Mouse (Mus musculus): ENCODE data around the gene Mapt. TPM values are rescaled to one million over a fixed set of nuclear protein-coding genes. Genes with fewer than 3 reads are reported as not detected.

The Mapt gene
- polyA plus RNA-seq, 1 experiment from 2014 or later, result 711 TPM

GRCm38 (mm10) chr11:104307136-104307535, 75.9 kb downstream of the Mapt start:
- peaks cover 9% of the 10 kb centered on the region for H3K4me1 ChIP-seq (replicated peaks)
- H3K9ac ChIP-seq, result no peak overlapping the region
- ATAC-seq (ENCODE audit: low FRiP score), result no peak
- no peak overlapping the region for H3K27ac ChIP-seq
- 71% methylated on average over 4 of the region's 4 CpGs for WGBS
- H3K36me3 ChIP-seq, result peaks cover 90% of the 10 kb centered on the region
- no peak overlapping the region for H3K4me2 ChIP-seq
- no peaks in the 10 kb centered on the region for H3K9me3 ChIP-seq
- H3K27me3 ChIP-seq, result peaks cover 20% of the 10 kb centered on the region
- H3K4me3 ChIP-seq, result no peak overlapping the region

DNA sequence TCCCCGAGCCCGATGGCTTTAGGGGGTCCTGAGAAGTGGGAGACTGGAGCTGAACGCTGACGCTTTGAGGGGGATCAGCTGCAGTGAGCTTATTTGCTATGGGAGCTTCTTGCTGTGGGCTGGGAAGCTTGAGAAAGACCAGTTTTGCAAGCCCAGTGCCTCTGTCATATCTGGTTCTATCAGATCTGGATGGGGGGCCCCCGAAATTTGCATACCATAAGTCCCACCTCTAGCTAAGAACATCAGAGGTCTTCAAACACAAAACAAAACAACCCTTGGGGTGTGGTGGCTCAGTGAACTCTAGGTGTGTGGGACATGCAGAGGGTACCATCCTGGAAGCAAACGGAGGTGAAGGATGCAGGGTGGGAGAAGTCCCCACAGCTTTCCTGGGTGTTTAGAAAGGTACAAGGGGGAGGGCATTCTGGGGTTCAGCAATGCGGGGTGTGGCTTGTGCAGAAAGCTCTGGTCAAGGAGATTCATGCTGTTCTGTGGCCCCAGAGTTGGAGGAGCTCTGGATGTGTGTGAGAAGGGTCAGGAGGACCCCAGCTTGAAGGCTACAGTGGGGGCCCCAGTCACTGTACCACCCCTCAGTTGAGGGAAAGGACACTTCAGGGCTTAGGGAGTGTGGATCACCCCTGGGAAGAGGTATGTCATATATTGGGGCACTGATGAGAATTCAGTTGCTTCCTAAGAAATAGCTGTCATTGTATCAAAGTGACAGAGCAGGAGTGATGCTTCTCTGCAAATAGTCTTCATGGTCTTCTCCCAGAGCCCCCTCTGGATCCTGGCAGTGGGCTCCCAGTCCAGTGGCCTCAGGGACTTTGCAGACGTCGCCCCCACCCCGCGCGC, 78.4 kb downstream of the Mapt start:
- H3K27me3 ChIP-seq, result peaks cover 20% of the 10 kb centered on the region
- H3K4me3 ChIP-seq, result no peak overlapping the region
- H3K4me1 ChIP-seq (replicated peaks), result no peaks in the 10 kb centered on the region
- ATAC-seq (ENCODE audit: low FRiP score), result no peak
- H3K9ac ChIP-seq, result no peak overlapping the region; the same call in 1 of the 2 replicates
- 43% methylated on average over 12 of the region's 12 CpGs for WGBS
- H3K4me2 ChIP-seq, result no peak overlapping the region
- H3K9me3 ChIP-seq, result no peaks in the 10 kb centered on the region
- no peak overlapping the region for H3K27ac ChIP-seq
- H3K36me3 ChIP-seq, result peaks cover 89% of the 10 kb centered on the region

GRCm38 (mm10) chr11:104310226-104310887, 79.2 kb downstream of the Mapt start:
- Histone ChIP-seq H3K4me2 (no peak overlapping the region), H3K9me3 (no peaks in the 10 kb centered on the region), H3K4me1 (replicated peaks) (no peaks in the 10 kb centered on the region), H3K27me3 (peaks cover 20% of the 10 kb centered on the region), H3K9ac (no peak overlapping the region), H3K36me3 (peaks cover 81% of the 10 kb centered on the region), H3K27ac (no peak overlapping the region), H3K4me3 (no peak overlapping the region)
- no peak for ATAC-seq (ENCODE audit: low FRiP score)
- 16% methylated on average over 23 of the region's 23 CpGs for WGBS

GRCm38 (mm10) chr11:104311643-104312042, 80.5 kb downstream of the Mapt start:
- Histone ChIP-seq H3K4me3 (no peak overlapping the region), H3K9ac (no peak overlapping the region), H3K36me3 (peaks cover 73% of the 10 kb centered on the region), H3K4me1 (replicated peaks) (no peaks in the 10 kb centered on the region), H3K9me3 (no peaks in the 10 kb centered on the region), H3K4me2 (no peak overlapping the region), H3K27ac (no peak overlapping the region), H3K27me3 (peaks cover 20% of the 10 kb centered on the region)
- WGBS, result 70% methylated on average over 7 of the region's 7 CpGs
- no peak for ATAC-seq (ENCODE audit: low FRiP score)

- Histone ChIP-seq H3K4me2 (no peak overlapping the region), H3K4me1 (replicated peaks) (peaks cover 23% of the 10 kb centered on the region), H3K4me3 (no peak overlapping the region), H3K27me3 (0 out of 2 replicates have a peak, but pooled peaks cover 5% of the 10 kb centered on the region), H3K9ac (no peak overlapping the region), H3K27ac (no peak overlapping the region), H3K9me3 (no peaks in the 10 kb centered on the region), H3K36me3 (peaks cover 44% of the 10 kb centered on the region)
- ATAC-seq (ENCODE audit: low FRiP score), result no peak
- 8% methylated on average over 6 of the region's 6 CpGs for WGBS
These were observed 84.5 kb downstream of the Mapt start for GRCm38 (mm10) chr11:104315703-104316102.

DNA sequence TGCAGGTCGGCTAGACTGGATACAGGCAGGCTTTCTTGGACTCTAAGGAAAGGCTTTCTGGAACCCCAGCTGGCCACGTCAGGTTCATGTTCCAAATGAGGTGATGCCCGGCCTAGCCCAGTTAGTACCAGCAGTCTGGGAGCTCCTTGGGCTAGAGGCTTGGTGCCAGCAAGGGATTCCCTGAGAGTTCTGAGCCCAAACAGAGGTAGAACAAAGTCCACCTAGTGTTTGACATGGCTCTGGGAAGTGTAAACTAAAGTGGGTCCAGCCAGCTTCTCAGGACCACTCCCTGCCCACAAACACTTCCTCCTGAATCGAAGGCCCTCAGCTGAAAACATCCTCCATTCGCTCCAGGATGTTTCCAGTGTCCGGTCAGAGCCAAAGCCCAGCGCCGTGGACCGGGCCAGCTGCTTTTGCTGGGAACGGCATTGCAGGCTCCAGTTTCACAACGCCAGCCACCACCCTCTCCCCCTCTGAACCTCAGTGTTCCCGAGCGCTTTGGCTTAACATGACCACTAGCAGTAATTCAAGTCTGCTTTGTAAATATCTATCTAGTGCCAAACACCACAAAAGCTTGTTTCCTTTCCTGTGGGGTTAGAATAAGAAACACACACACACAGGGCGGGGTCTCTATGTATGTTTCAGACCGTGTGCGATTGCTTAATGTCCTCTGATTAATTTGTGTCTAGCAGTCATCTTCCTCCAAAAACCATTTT, 85.7 kb downstream of the Mapt start:
- Histone ChIP-seq H3K27ac (no peak overlapping the region), H3K4me2 (no peak overlapping the region), H3K27me3 (no peaks in the 10 kb centered on the region), H3K4me1 (replicated peaks) (peaks cover 23% of the 10 kb centered on the region), H3K4me3 (no peak overlapping the region), H3K9me3 (no peaks in the 10 kb centered on the region), H3K9ac (no peak overlapping the region), H3K36me3 (peaks cover 43% of the 10 kb centered on the region)
- ATAC-seq (ENCODE audit: low FRiP score), result no peak
- 79% methylated on average over 16 of the region's 16 CpGs for WGBS

DNA sequence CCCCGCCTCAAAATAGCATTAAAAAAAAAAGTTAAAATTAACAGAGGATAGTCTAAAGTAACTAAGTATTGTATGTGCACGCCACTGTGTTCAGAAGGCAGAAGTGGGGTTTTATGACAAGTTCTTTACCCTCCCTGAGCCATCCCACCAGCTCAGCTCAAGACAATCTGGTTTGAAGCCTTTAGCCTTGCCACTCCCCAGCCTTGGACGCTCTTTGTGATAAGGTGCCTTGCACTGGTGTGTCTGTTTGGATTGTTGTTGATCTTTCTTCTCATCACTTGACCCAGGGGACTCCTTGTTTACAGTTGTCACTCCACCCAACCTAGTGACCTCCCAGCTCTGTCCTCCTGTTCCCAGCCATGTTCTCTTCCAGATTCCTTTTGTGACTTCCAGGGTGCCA, 86.4 kb downstream of the Mapt start:
- no peak for ATAC-seq (ENCODE audit: low FRiP score)
- no peak overlapping the region for H3K9ac ChIP-seq

DNA sequence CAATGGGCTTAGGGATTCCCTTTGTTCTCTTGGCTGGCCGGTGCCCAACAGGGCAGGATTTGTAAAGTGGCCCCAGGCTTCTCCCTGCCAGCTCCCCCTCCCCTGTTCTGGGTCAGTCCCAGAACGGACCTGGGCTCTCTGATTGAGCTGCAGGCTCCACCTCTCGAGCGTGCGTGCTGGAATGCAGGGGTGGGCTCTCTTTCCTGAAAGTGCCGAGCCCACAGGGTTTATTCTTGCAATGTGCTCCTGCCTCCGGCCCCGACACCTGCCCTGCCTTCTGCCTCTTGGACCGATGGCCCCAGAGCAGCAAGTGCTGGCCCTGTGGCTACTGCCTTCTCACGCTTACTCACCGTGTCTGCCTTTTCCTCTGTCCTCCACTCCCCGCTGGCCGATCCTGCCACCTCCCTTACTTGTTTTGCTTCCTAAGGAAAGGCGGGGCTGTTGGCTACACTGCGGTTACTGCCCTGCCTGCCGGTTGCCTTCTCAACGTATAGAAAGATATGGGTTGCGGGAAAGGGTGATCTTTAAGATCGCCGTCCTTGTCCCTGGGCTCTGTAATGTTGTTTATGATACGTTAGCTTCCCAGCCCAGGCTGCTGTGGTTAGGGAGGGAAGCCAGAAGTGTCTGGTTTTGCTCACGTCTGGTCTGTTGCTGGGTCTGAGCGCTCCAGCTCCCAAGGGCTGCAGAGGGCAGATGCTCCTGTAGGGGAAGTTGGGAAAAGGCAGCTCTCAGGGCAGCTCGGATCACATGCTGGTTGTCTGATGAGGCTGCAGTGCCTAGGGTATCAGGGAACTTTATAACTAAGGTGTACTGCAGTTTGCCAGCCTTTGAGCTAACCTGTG, 88.0 kb downstream of the Mapt start:
- H3K4me1 ChIP-seq (replicated peaks), result peaks cover 23% of the 10 kb centered on the region
- H3K9me3 ChIP-seq, result no peaks in the 10 kb centered on the region
- H3K36me3 ChIP-seq, result peaks cover 38% of the 10 kb centered on the region
- H3K27me3 ChIP-seq, result no peaks in the 10 kb centered on the region
- peak overlapping the region; percentile 63 for H3K27ac ChIP-seq
- ATAC-seq (ENCODE audit: low FRiP score), result peak; percentile 57
- 2% methylated on average over 24 of the region's 24 CpGs for WGBS
- peak overlapping the region; percentile 54 for H3K4me2 ChIP-seq
- H3K9ac ChIP-seq, result peak overlapping the region; percentile 67
- peak overlapping the region; percentile 32 for H3K4me3 ChIP-seq

More for the DNA sequence above, 86.4 kb downstream of the Mapt start:
- WGBS, result 85% methylated on average over 3 of the region's 3 CpGs
- no peak overlapping the region for H3K4me3 ChIP-seq
- no peaks in the 10 kb centered on the region for H3K27me3 ChIP-seq
- no peaks in the 10 kb centered on the region for H3K9me3 ChIP-seq
- H3K27ac ChIP-seq, result no peak overlapping the region
- H3K36me3 ChIP-seq, result peaks cover 45% of the 10 kb centered on the region
- peaks cover 23% of the 10 kb centered on the region for H3K4me1 ChIP-seq (replicated peaks)
- H3K4me2 ChIP-seq, result no peak overlapping the region

DNA sequence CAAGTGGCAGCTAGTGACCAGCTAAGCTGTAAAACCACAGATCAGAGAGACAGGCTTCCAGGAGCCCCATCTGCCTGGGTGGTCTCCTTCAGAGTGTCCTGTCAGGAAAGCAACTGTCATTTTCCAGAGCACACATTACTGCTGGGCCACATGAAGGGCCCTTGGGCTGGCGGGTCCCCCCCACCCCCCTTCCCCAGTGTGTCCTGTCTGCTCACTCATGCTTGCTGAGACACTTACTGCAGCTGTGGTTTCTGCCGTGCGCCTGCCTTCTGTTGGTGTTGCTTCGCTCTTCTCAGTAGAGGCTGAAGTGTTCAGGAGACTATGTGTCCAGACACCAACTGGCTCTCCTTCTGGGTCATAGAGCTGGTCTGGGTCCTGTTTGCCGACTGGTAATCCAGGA, 89.3 kb downstream of the Mapt start:
- no peak overlapping the region for H3K4me3 ChIP-seq
- H3K4me1 ChIP-seq (replicated peaks), result peaks cover 23% of the 10 kb centered on the region
- no peaks in the 10 kb centered on the region for H3K9me3 ChIP-seq
- no peak overlapping the region for H3K4me2 ChIP-seq
- 57% methylated on average over 5 of the region's 5 CpGs for WGBS
- no peak overlapping the region for H3K27ac ChIP-seq
- no peak for ATAC-seq (ENCODE audit: low FRiP score)
- H3K9ac ChIP-seq, result 0 out of 2 replicates have a peak overlapping the region, but pooled peaks have one; percentile 5
- no peaks in the 10 kb centered on the region for H3K27me3 ChIP-seq
- peaks cover 48% of the 10 kb centered on the region for H3K36me3 ChIP-seq

- Histone ChIP-seq H3K27me3 (no peaks in the 10 kb centered on the region), H3K4me1 (replicated peaks) (peaks cover 23% of the 10 kb centered on the region), H3K9me3 (no peaks in the 10 kb centered on the region), H3K27ac (no peak overlapping the region), H3K36me3 (peaks cover 48% of the 10 kb centered on the region), H3K4me2 (no peak overlapping the region), H3K4me3 (no peak overlapping the region), H3K9ac (no peak overlapping the region)
- 27% methylated on average over 4 of the region's 4 CpGs for WGBS
- ATAC-seq (ENCODE audit: low FRiP score), result no peak
These were observed 91.0 kb downstream of the Mapt start for GRCm38 (mm10) chr11:104322142-104322541.

DNA sequence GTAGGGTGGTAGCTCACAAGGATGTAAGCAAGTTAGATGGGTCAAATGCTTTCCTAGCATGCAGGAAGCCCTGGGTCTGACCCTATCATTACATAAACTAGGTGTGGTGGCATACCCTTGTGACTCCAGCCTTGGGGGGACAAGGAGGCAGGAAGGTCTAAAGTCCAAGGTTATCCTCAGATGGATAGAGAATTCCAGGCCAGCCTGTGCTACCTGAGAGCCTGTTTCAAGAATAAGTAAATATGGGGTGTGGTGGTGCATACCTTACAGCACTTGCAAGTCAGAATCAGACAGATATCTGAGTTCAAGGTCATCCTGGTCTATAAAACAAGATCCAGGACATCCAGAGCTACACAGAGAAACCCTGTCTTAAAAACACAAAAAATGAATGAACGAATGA, 96.3 kb downstream of the Mapt start:
- no peak for ATAC-seq (ENCODE audit: low FRiP score)

More for the DNA sequence above, 96.3 kb downstream of the Mapt start:
- Histone ChIP-seq H3K4me2 (no peak overlapping the region), H3K4me3 (no peak overlapping the region), H3K4me1 (replicated peaks) (no peaks in the 10 kb centered on the region), H3K9me3 (no peaks in the 10 kb centered on the region), H3K27ac (no peak overlapping the region), H3K9ac (no peak overlapping the region), H3K36me3 (peaks cover 77% of the 10 kb centered on the region), H3K27me3 (no peaks in the 10 kb centered on the region)
- WGBS, result 100% methylated on average over 1 of the region's 1 CpGs

Measured in hindbrain, embryonic 13.5 days (tissue).